Mouse (Mus musculus): ENCODE data around the gene Vps13d. TPM values are rescaled to one million over a fixed set of nuclear protein-coding genes. Genes with fewer than 3 reads are reported as not detected.

Gene Vps13d
- total RNA-seq (2012; rRNA removed) (9.7 and 10.8 TPM in 2 replicates), total RNA-seq (2014; rRNA removed) (8.2 and 9.8 TPM in 2 replicates), polyA plus RNA-seq (2012; ENCODE audit: insufficient read length, low read depth) (9.4 and 9.6 TPM in 2 replicates)

GRCm38 (mm10) chr4:145194559-145195162, at the start of gene Vps13d:
Vps13d (minus strand) TSS chr4:145195005.
- DNase-seq (ENCODE audit: extremely low read depth) = peak; percentile 89
- Histone ChIP-seq H3K9ac (ENCODE audit: insufficient read depth, low read depth) (peak within 1 kb of the TSS; percentile 76), H3K27ac (ENCODE audit: insufficient read depth, low read depth) (no peak within 1 kb of the TSS), H3K9me3 (replicated peaks; ENCODE audit: low read length) (no peaks in the 10 kb centered on the region), H3K27me3 (replicated peaks) (no peaks in the 10 kb centered on the region), H3K4me3 (replicated peaks in 1 of 3; ENCODE audit: low read depth in 2 of 3, low read length in 2 of 3, poor library complexity in 1 of 3) (peak within 1 kb of the TSS; percentile 82 to 96 (median 93)), H3K4me2 (ENCODE audit: insufficient read depth, low read depth, poor library complexity, severe bottlenecking) (peak within 1 kb of the TSS; percentile 99), H3K79me2 (replicated peaks; ENCODE audit: control insufficient read depth, extremely low read depth, insufficient read depth, poor library complexity, severe bottlenecking) (peaks cover 12% of the 10 kb centered on the region), H3K4me1 (ENCODE audit: control insufficient read depth in 1 of 2, insufficient read depth in 2 of 2) (peaks cover 0 to 28% of the 10 kb centered on the region in 2 experiments; a peak in 2 of 4 replicates), H3K36me3 (replicated peaks in 1 of 2; ENCODE audit: control insufficient read depth in 1 of 2, insufficient read depth in 1 of 2, low read length in 1 of 2) (peaks cover 2 to 19% of the 10 kb centered on the region in 2 experiments)
- dilution Hi-C loops (cut with MboI; ENCODE audit: extremely low pct_ligation_motif_present, extremely low pct_unique_long_range_greater_than_20kb, low sequenced_read_pairs) (no loop called here), in situ Hi-C loops (cut with MboI; ENCODE audit: low pct_ligation_motif_present, low pct_unique_long_range_greater_than_20kb, low sequenced_read_pairs) (no loop called here)
- peak; percentile 79 for TF ChIP-seq POLR2A (IDR thresholded peaks at IDR 0.05; ENCODE audit: low read depth, low read length)
- no peak for TF ChIP-seq MAFK (IDR thresholded peaks at IDR 0.05; ENCODE audit: insufficient replicate concordance, low read length)
- peak; percentile 11 for TF ChIP-seq RAD21 (IDR thresholded peaks at IDR 0.05; ENCODE audit: low read depth, low read length)
- peak; percentile 94 for TF ChIP-seq HCFC1 (IDR thresholded peaks at IDR 0.05; ENCODE audit: low read depth, low read length)
- no peak for TF ChIP-seq USF2 (conservative IDR thresholded peaks at IDR 0.05; ENCODE audit: low read depth, low read length)
- 0 out of 2 replicates have a peak, but pooled peaks have one; percentile 55 for TF ChIP-seq TBP (conservative IDR thresholded peaks at IDR 0.05; ENCODE audit: low read depth, low read length)
- no peak for TF ChIP-seq POLR2AphosphoS2 (IDR thresholded peaks at IDR 0.05; ENCODE audit: low read depth, low read length)
- peak; percentile 84 for TF ChIP-seq MAZ (IDR thresholded peaks at IDR 0.05; ENCODE audit: low read depth, low read length)
- TF ChIP-seq SIN3A (IDR thresholded peaks at IDR 0.05; ENCODE audit: low read length) = peak; percentile 99
- TF ChIP-seq IRF4 (IDR thresholded peaks at IDR 0.05; ENCODE audit: low read depth, low read length) = peak; percentile 64; the same call in 1 of the 2 replicates
- TF ChIP-seq USF1 (IDR thresholded peaks at IDR 0.05; ENCODE audit: low read depth, low read length) = no peak
- TF ChIP-seq RCOR1 (conservative IDR thresholded peaks at IDR 0.05; ENCODE audit: low read depth, low read length) = no peak
- peak; percentile 84 for TF ChIP-seq TCF12 (IDR thresholded peaks at IDR 0.05; ENCODE audit: low read depth, low read length)
- TF ChIP-seq ZNF384 (IDR thresholded peaks at IDR 0.05; ENCODE audit: low read depth, low read length) = no peak
- peak; percentile 69 for TF ChIP-seq NELFE (IDR thresholded peaks at IDR 0.05; ENCODE audit: low read depth, low read length)
- TF ChIP-seq UBTF (IDR thresholded peaks at IDR 0.05; ENCODE audit: low read depth, low read length) = peak; percentile 77; the same call in 1 of the 2 replicates
- peak; percentile 86 for TF ChIP-seq MXI1 (IDR thresholded peaks at IDR 0.05; ENCODE audit: low read depth, low read length)
- peak; percentile 70 for TF ChIP-seq SMC3 (IDR thresholded peaks at IDR 0.05; ENCODE audit: low read depth, low read length)
- no peak for TF ChIP-seq ZC3H11A (IDR thresholded peaks at IDR 0.05; ENCODE audit: low read depth, low read length)
- no peak for TF ChIP-seq ZMIZ1 (IDR thresholded peaks at IDR 0.05; ENCODE audit: low read depth, low read length)
- TF ChIP-seq GABPA (IDR thresholded peaks at IDR 0.05; ENCODE audit: insufficient replicate concordance, low read depth, low read length) = peak; percentile 41; the same call in 1 of the 2 replicates
- no peak for TF ChIP-seq ETS1 (conservative IDR thresholded peaks at IDR 0.05; ENCODE audit: low read depth, low read length)
- peak; percentile 84 for TF ChIP-seq ELF1 (IDR thresholded peaks at IDR 0.05; ENCODE audit: low read depth, low read length)
- no peak for TF ChIP-seq PAX5 (IDR thresholded peaks at IDR 0.05; ENCODE audit: low read length)
- peak; percentile 37 to 98 for TF ChIP-seq CTCF (conservative IDR thresholded peaks at IDR 0.05 in 1 of 2, IDR thresholded peaks at IDR 0.05 in 1 of 2; ENCODE audit: low read depth in 2 of 2, low read length in 2 of 2)
- peak; percentile 76 for TF ChIP-seq MEF2A (IDR thresholded peaks at IDR 0.05; ENCODE audit: borderline replicate concordance, low read depth, low read length)
- peak; percentile 60 for TF ChIP-seq NRF1 (IDR thresholded peaks at IDR 0.05; ENCODE audit: low read depth, low read length)
- peak; percentile 82; the same call in 1 of the 2 replicates for TF ChIP-seq KAT2A (IDR thresholded peaks at IDR 0.05; ENCODE audit: insufficient replicate concordance, low read length)
- TF ChIP-seq CHD1 (IDR thresholded peaks at IDR 0.05; ENCODE audit: low read depth, low read length) = no peak

Measured in CH12.LX (cell line).